20 mouse cellular contexts compared by ENCODE assay signal in the genomic region with DNA sequence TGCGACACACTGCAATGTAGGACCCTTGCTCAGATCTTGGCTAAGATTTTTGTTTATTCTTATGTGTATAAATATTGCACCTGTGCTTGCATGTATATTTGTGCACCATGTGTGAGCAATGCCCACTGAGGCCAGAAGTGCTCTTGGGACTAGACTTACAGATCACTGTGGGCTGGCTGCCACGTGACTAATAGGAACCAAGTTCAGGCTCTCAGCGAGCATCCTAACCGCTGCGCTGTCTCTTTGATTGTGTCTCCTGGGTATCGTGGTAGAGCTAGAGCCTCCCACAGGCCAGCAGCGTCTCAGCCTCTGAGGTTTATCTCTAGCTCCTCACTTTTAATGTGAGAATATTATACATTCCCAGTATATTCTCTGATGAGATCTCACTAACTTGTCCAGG. TPM values are rescaled to one million over a fixed set of nuclear protein-coding genes. Genes with fewer than 3 reads are reported as not detected.
DNase-seq lines count a peak whose midpoint lies in the region; ATAC-seq and TF ChIP-seq lines count a peak whose summit lies in the region.
"Had no signal": no experiment of that assay in that cellular context is flagged by ENCODE, and none has a peak within 500 bp of the region (broad histone marks: within the 10 kb centered on the region; RNA-seq: fewer than 3 reads in every experiment).

No protein-coding gene starts in this region.

- no peak for DNase-seq in MEL (ENCODE audit: low read depth, low spot score)
- no peak for DNase-seq in B cell, adult 2 months
- DNase-seq: adrenal gland, postnatal 10 days; cerebellum, adult 11-12 months; cerebellum, adult 9-10 months; cerebellum, postnatal 25 days; gastrocnemius, postnatal 10 days; heart, adult 2 months; heart, postnatal 36 days; kidney, adult 18-20 months had no signal

- 85% methylated on average over 7 of the region's 7 CpGs for WGBS in intestine, embryonic 16.5 days
- WGBS in intestine, postnatal 0 days: 83% methylated on average over 7 of the region's 7 CpGs
- 73% methylated on average over 7 of the region's 7 CpGs for WGBS in heart, embryonic 12.5 days

- H3K27ac ChIP-seq in intestine, embryonic 16.5 days (ENCODE audit: low read length): no peak overlapping the region
- H3K27ac ChIP-seq in intestine, postnatal 0 days (ENCODE audit: low read depth, low read length): no peak overlapping the region
- H3K27ac ChIP-seq in MEL (ENCODE audit: control insufficient read depth, low read depth, low read length): no peak overlapping the region
- H3K27ac ChIP-seq in heart, embryonic 12.5 days (ENCODE audit: poor library complexity, severe bottlenecking): no peak overlapping the region
- H3K27ac ChIP-seq: embryonic facial prominence, embryonic 13.5 days; forebrain, embryonic 15.5 days; heart, adult 2 months; heart, embryonic 13.5 days; hindbrain, embryonic 12.5 days had no signal

- H3ac ChIP-seq in C2C12 (ENCODE audit: control insufficient read depth, insufficient read length, low read depth): no peak overlapping the region

- H3K9me3 ChIP-seq in intestine, embryonic 16.5 days (ENCODE audit: control insufficient read depth, low read length): no peaks in the 10 kb centered on the region
- H3K9me3 ChIP-seq in intestine, postnatal 0 days (ENCODE audit: control insufficient read depth): no peaks in the 10 kb centered on the region
- H3K9me3 ChIP-seq in MEL (replicated peaks; ENCODE audit: insufficient read depth, low read length): no peaks in the 10 kb centered on the region
- H3K9me3 ChIP-seq in heart, embryonic 12.5 days (replicated peaks): no peaks in the 10 kb centered on the region
- H3K9me3 ChIP-seq: embryonic facial prominence, embryonic 13.5 days; forebrain, embryonic 15.5 days; heart, embryonic 13.5 days; hindbrain, embryonic 12.5 days had no signal

- ATAC-seq in intestine, embryonic 16.5 days: no peak
- ATAC-seq in intestine, postnatal 0 days: no peak
- no peak for ATAC-seq in heart, embryonic 12.5 days (ENCODE audit: insufficient number of reproducible peaks, low FRiP score)
- ATAC-seq: forebrain, embryonic 15.5 days; hindbrain, embryonic 16.5 days; inflammation-experienced regulatory T-cells, adult 6 months had no signal

- no peak for TF ChIP-seq EP300 in MEL (IDR thresholded peaks at IDR 0.05; ENCODE audit: low read depth in 1 of 2, low read length in 2 of 2)

- no peak overlapping the region for H3K4me3 ChIP-seq in intestine, embryonic 16.5 days (ENCODE audit: low read length)
- no peak overlapping the region for H3K4me3 ChIP-seq in intestine, postnatal 0 days (ENCODE audit: low read depth, low read length)
- H3K4me3 ChIP-seq in C2C12 (ENCODE audit: insufficient read depth, poor library complexity, severe bottlenecking) (no peak overlapping the region), MEL (ENCODE audit: control insufficient read depth in 1 of 2, insufficient read depth in 1 of 2, low read depth in 2 of 2, low read length in 2 of 2) (no peak overlapping the region)
- no peak overlapping the region for H3K4me3 ChIP-seq in heart, embryonic 12.5 days
- H3K4me3 ChIP-seq: embryonic facial prominence, embryonic 13.5 days; forebrain, embryonic 15.5 days; heart, adult 2 months; heart, embryonic 13.5 days; hindbrain, embryonic 12.5 days had no signal

- TF ChIP-seq RAD21 in MEL (IDR thresholded peaks at IDR 0.05; ENCODE audit: low read depth, low read length): no peak

- TF ChIP-seq CTCF in intestine, postnatal 0 days (IDR thresholded peaks at IDR 0.05; ENCODE audit: low read depth): no peak
- TF ChIP-seq CTCF in C2C12 (IDR thresholded peaks at IDR 0.05; ENCODE audit: control insufficient read depth, insufficient read depth, insufficient read length): no peak
- TF ChIP-seq CTCF in MEL (IDR thresholded peaks at IDR 0.05 in 2 of 3, conservative IDR thresholded peaks at IDR 0.05 in 1 of 3; ENCODE audit: control insufficient read depth in 1 of 3, insufficient read depth in 1 of 3, low read depth in 2 of 3, low read length in 3 of 3, poor library complexity in 1 of 3, severe bottlenecking in 1 of 3): no peak

- H3K79me2 ChIP-seq in C2C12 (ENCODE audit: control insufficient read depth, insufficient read depth) (no peaks in the 10 kb centered on the region), MEL (ENCODE audit: control insufficient read depth, insufficient read depth, low read length, poor library complexity) (no peaks in the 10 kb centered on the region)

- H3K79me3 ChIP-seq in C2C12 (ENCODE audit: low read depth): no peaks in the 10 kb centered on the region

- H3K4me2 ChIP-seq in intestine, embryonic 16.5 days (ENCODE audit: low read depth, low read length): no peak overlapping the region
- H3K4me2 ChIP-seq in intestine, postnatal 0 days (replicated peaks; ENCODE audit: low read depth): no peak overlapping the region
- H3K4me2 ChIP-seq in heart, embryonic 12.5 days: no peak overlapping the region
- H3K4me2 ChIP-seq: embryonic facial prominence, embryonic 13.5 days; forebrain, embryonic 15.5 days; heart, embryonic 13.5 days; hindbrain, embryonic 12.5 days had no signal

- H3K9ac ChIP-seq in intestine, embryonic 16.5 days (ENCODE audit: low read depth, low read length): 0 out of 2 replicates have a peak overlapping the region, but pooled peaks have one; percentile 6
- H3K9ac ChIP-seq in intestine, postnatal 0 days (ENCODE audit: low read depth, low read length): no peak overlapping the region
- no peak overlapping the region for H3K9ac ChIP-seq in MEL (ENCODE audit: control insufficient read depth, low read depth, low read length, poor library complexity, severe bottlenecking)
- H3K9ac ChIP-seq in heart, embryonic 12.5 days: no peak overlapping the region
- H3K9ac ChIP-seq: embryonic facial prominence, embryonic 13.5 days; forebrain, embryonic 15.5 days; heart, embryonic 13.5 days; hindbrain, embryonic 12.5 days had no signal

- H3K27me3 ChIP-seq in intestine, embryonic 16.5 days (replicated peaks; ENCODE audit: control insufficient read depth, insufficient read depth, low read length): no peaks in the 10 kb centered on the region
- H3K27me3 ChIP-seq in intestine, postnatal 0 days (replicated peaks; ENCODE audit: control insufficient read depth, insufficient read depth, low read length): no peaks in the 10 kb centered on the region
- H3K27me3 ChIP-seq in C2C12 (ENCODE audit: control insufficient read depth, insufficient read depth, insufficient read length): no peaks in the 10 kb centered on the region
- H3K27me3 ChIP-seq in MEL (ENCODE audit: control insufficient read depth in 1 of 2, insufficient read depth in 2 of 2, low read length in 2 of 2): no peaks in the 10 kb centered on the region
- H3K27me3 ChIP-seq in heart, embryonic 12.5 days (replicated peaks): 0 out of 2 replicates have a peak, but pooled peaks cover 4% of the 10 kb centered on the region
- H3K27me3 ChIP-seq: embryonic facial prominence, embryonic 13.5 days; forebrain, embryonic 15.5 days; heart, embryonic 13.5 days; hindbrain, embryonic 12.5 days had no signal

- no peaks in the 10 kb centered on the region for H3K36me3 ChIP-seq in intestine, embryonic 16.5 days (ENCODE audit: control insufficient read depth, insufficient read depth, low read length)
- H3K36me3 ChIP-seq in intestine, postnatal 0 days (ENCODE audit: control insufficient read depth, insufficient read depth): peaks cover 7% of the 10 kb centered on the region; the same call in 1 of the 2 replicates
- H3K36me3 ChIP-seq in C2C12 (ENCODE audit: control insufficient read depth, insufficient read depth) (no peaks in the 10 kb centered on the region), MEL (ENCODE audit: control insufficient read depth in 1 of 2, insufficient read depth in 2 of 2, low read length in 2 of 2) (no peaks in the 10 kb centered on the region; a peak in 1 of 4 replicates)
- no peaks in the 10 kb centered on the region for H3K36me3 ChIP-seq in heart, embryonic 12.5 days
- H3K36me3 ChIP-seq: forebrain, embryonic 15.5 days; heart, embryonic 13.5 days; hindbrain, embryonic 12.5 days had no signal

- TF ChIP-seq POLR2A in MEL (IDR thresholded peaks at IDR 0.05; ENCODE audit: control insufficient read depth in 1 of 2, insufficient read depth in 1 of 2, low read depth in 1 of 2, low read length in 2 of 2, poor library complexity in 1 of 2): no peak

- H3K4me1 ChIP-seq in intestine, embryonic 16.5 days (ENCODE audit: control insufficient read depth, insufficient read depth, low read length): no peaks in the 10 kb centered on the region
- H3K4me1 ChIP-seq in intestine, postnatal 0 days (replicated peaks; ENCODE audit: control insufficient read depth, insufficient read depth, low read length): no peaks in the 10 kb centered on the region
- H3K4me1 ChIP-seq in MEL (ENCODE audit: control insufficient read depth in 1 of 2, insufficient read depth in 2 of 2, low read length in 2 of 2): no peaks in the 10 kb centered on the region
- H3K4me1 ChIP-seq in heart, embryonic 12.5 days (replicated peaks): peaks cover 19% of the 10 kb centered on the region
- H3K4me1 ChIP-seq: embryonic facial prominence, embryonic 13.5 days; hindbrain, embryonic 12.5 days had no signal

RNA-seq across cellular contexts. Expression of gene Ewsr1, which starts 14.6 kb away (rescaled TPM):
- 499 and 529 TPM in 2 replicates for polyA plus RNA-seq in intestine, embryonic 16.5 days (2015; fragmentation: Nextera tagmentation; extraction: Ambion mirVana)
- 185 and 196 TPM in 2 replicates for polyA plus RNA-seq in intestine, postnatal 0 days (2015; fragmentation: Nextera tagmentation; extraction: Ambion mirVana)
- 178 TPM for polyA plus RNA-seq in C2C12 (2012; fragmentation: generic; extraction: Trizol)
- total RNA-seq in MEL (2012; rRNA removed): 435 and 452 TPM in 2 replicates
- polyA plus RNA-seq in MEL (2012; ENCODE audit: insufficient read depth in 1 of 2, insufficient read length in 2 of 2, low read depth in 1 of 2, low replicate concordance in 2 of 2, missing spikeins in 1 of 2): 1,000 to 10,000 TPM in 1 of 2 experiments, 100 to 1,000 TPM in 1; 570 to 1,336 TPM
- 475 and 499 TPM in 2 replicates for polyA plus RNA-seq in heart, embryonic 12.5 days (2016; fragmentation: Nextera tagmentation; extraction: Ambion mirVana)

RNA-seq across cellular contexts. Expression of gene Rhbdd3, which starts 14.9 kb away (rescaled TPM):
- polyA plus RNA-seq in intestine, embryonic 16.5 days (2015; fragmentation: Nextera tagmentation; extraction: Ambion mirVana): 27.8 and 32.5 TPM in 2 replicates
- polyA plus RNA-seq in intestine, postnatal 0 days (2015; fragmentation: Nextera tagmentation; extraction: Ambion mirVana): 17.1 and 17.5 TPM in 2 replicates
- 12.0 TPM for polyA plus RNA-seq in C2C12 (2012; fragmentation: generic; extraction: Trizol)
- total RNA-seq in MEL (2012; rRNA removed): 35.9 TPM in 2 replicates
- polyA plus RNA-seq in MEL (2012; ENCODE audit: insufficient read depth in 1 of 2, insufficient read length in 2 of 2, low read depth in 1 of 2, low replicate concordance in 2 of 2, missing spikeins in 1 of 2): 10 to 100 TPM in 1 of 2 experiments, not detected in 1; 55.7 TPM
- 26.5 and 28.4 TPM in 2 replicates for polyA plus RNA-seq in heart, embryonic 12.5 days (2016; fragmentation: Nextera tagmentation; extraction: Ambion mirVana)

RNA-seq across cellular contexts. Expression of gene Emid1, which starts 38.4 kb away (rescaled TPM):
- 112 and 120 TPM in 2 replicates for polyA plus RNA-seq in intestine, embryonic 16.5 days (2015; fragmentation: Nextera tagmentation; extraction: Ambion mirVana)
- polyA plus RNA-seq in intestine, postnatal 0 days (2015; fragmentation: Nextera tagmentation; extraction: Ambion mirVana): 47.9 and 56.4 TPM in 2 replicates
- polyA plus RNA-seq in C2C12 (2012; fragmentation: generic; extraction: Trizol) (0.02 TPM), MEL (2012; ENCODE audit: insufficient read depth in 1 of 2, insufficient read length in 2 of 2, low read depth in 1 of 2, low replicate concordance in 2 of 2, missing spikeins in 1 of 2) (under 1 TPM in 1 of 2 experiments, not detected in 1; 0.10 TPM)
- 0.15 TPM in 1 of 2 replicates, not detected in the other for total RNA-seq in MEL (2012; rRNA removed)
- 9.0 and 10.0 TPM in 2 replicates for polyA plus RNA-seq in heart, embryonic 12.5 days (2016; fragmentation: Nextera tagmentation; extraction: Ambion mirVana)

RNA-seq across cellular contexts. Expression of gene Gas2l1, which starts 48.5 kb away (rescaled TPM):
- 17.5 and 21.0 TPM in 2 replicates for polyA plus RNA-seq in intestine, embryonic 16.5 days (2015; fragmentation: Nextera tagmentation; extraction: Ambion mirVana)
- polyA plus RNA-seq in intestine, postnatal 0 days (2015; fragmentation: Nextera tagmentation; extraction: Ambion mirVana): 18.9 and 22.8 TPM in 2 replicates
- polyA plus RNA-seq in C2C12 (2012; fragmentation: generic; extraction: Trizol): 104 TPM
- 41.1 and 43.9 TPM in 2 replicates for total RNA-seq in MEL (2012; rRNA removed)
- polyA plus RNA-seq in MEL (2012; ENCODE audit: insufficient read depth in 1 of 2, insufficient read length in 2 of 2, low read depth in 1 of 2, low replicate concordance in 2 of 2, missing spikeins in 1 of 2): 10 to 100 TPM in 1 of 2 experiments, not detected in 1; 89.0 TPM
- polyA plus RNA-seq in heart, embryonic 12.5 days (2016; fragmentation: Nextera tagmentation; extraction: Ambion mirVana): 31.6 and 35.8 TPM in 2 replicates

RNA-seq across cellular contexts. Expression of gene Rasl10a, which starts 55.7 kb away (rescaled TPM):
- polyA plus RNA-seq in intestine, embryonic 16.5 days (2015; fragmentation: Nextera tagmentation; extraction: Ambion mirVana): 0.69 and 0.71 TPM in 2 replicates
- 0.93 and 1.2 TPM in 2 replicates for polyA plus RNA-seq in intestine, postnatal 0 days (2015; fragmentation: Nextera tagmentation; extraction: Ambion mirVana)
- 1.0 TPM for polyA plus RNA-seq in C2C12 (2012; fragmentation: generic; extraction: Trizol)
- total RNA-seq in MEL (2012; rRNA removed): 0.23 TPM in 1 of 2 replicates, not detected in the other
- polyA plus RNA-seq in MEL (2012; ENCODE audit: insufficient read depth in 1 of 2, insufficient read length in 2 of 2, low read depth in 1 of 2, low replicate concordance in 2 of 2, missing spikeins in 1 of 2): 1 to 10 TPM in 1 of 2 experiments, not detected in 1; 1.3 TPM
- polyA plus RNA-seq in heart, embryonic 12.5 days (2016; fragmentation: Nextera tagmentation; extraction: Ambion mirVana): 0.70 and 1.0 TPM in 2 replicates
- polyA plus RNA-seq: inflammation-experienced regulatory T-cells, adult 6 months had no signal
